Mouse (Mus musculus) neural tube, embryonic 15.5 days (tissue): ENCODE data around the gene Ears2. TPM values are rescaled to one million over a fixed set of nuclear protein-coding genes. Genes with fewer than 3 reads are reported as not detected.
A peak's percentile ranks its signal among the peaks of the same experiment; 100 is the strongest.

Source experiments
- ATAC-seq: fragments of 200-750 bp; cut with Nextera tagmentation; 2 replicates; pipeline ENCODE4 v1.8.0; 2017; ENCODE audit warnings: mild to moderate bottlenecking, moderate TSS enrichment, moderate library complexity; ENCODE audit not compliant: low FRiP score
- H3K27ac ChIP-seq: fragments of 300-500 bp; sonication (generic); replicated peaks from 2 replicates; pipeline ENCODE4 v1.5.1; 2015; ENCODE audit warnings: mild to moderate bottlenecking, inconsistent platforms
- H3K27me3 ChIP-seq: fragments of 300-500 bp; sonication (generic); replicated peaks from 2 replicates; pipeline ENCODE4 v1.6.1; 2015; ENCODE audit warnings: inconsistent platforms
- H3K36me3 ChIP-seq: fragments of 300-500 bp; sonication (generic); 2 replicates; pipeline ENCODE4 v1.6.1; 2015; ENCODE audit warnings: inconsistent platforms
- H3K4me1 ChIP-seq: fragments of 300-500 bp; sonication (generic); 2 replicates; pipeline ENCODE4 v1.6.1; 2015; ENCODE audit warnings: inconsistent platforms
- H3K4me2 ChIP-seq: fragments of 300-500 bp; sonication (generic); 2 replicates; pipeline ENCODE4 v1.6.1; 2015; ENCODE audit warnings: inconsistent platforms, mild to moderate bottlenecking, moderate library complexity
- H3K4me3 ChIP-seq: fragments of 300-500 bp; sonication (generic); replicated peaks from 2 replicates; pipeline ENCODE4 v1.5.1; 2015; ENCODE audit warnings: mild to moderate bottlenecking, inconsistent platforms
- H3K9ac ChIP-seq: fragments of 300-500 bp; sonication (generic); replicated peaks from 2 replicates; pipeline ENCODE4 v1.6.1; 2015; ENCODE audit warnings: mild to moderate bottlenecking, inconsistent platforms
- H3K9me3 ChIP-seq: fragments of 300-500 bp; sonication (generic); replicated peaks from 2 replicates; pipeline ENCODE4 v1.6.1; 2016; ENCODE audit warnings: inconsistent platforms
- WGBS: fragments of 180-500 bp; shearing (Covaris S2); methylation state at CpG from one replicate; pipeline ENCODE4 v1.1.7; 2015; ENCODE audit warnings: mixed read lengths; 5-methylcytosine and 5-hydroxymethylcytosine counted together
- polyA plus RNA-seq: library from polyadenylated mRNA; unstranded; fragments of >200 nt; fragmentation: Nextera tagmentation; extraction: Ambion mirVana; gene quantifications from 2 replicates; pipeline ENCODE4 v1.2.1, GENCODE M21; 2015

Ears2 gene
- polyA plus RNA-seq, 1 experiment from 2014 or later: 9.6 TPM

DNA sequence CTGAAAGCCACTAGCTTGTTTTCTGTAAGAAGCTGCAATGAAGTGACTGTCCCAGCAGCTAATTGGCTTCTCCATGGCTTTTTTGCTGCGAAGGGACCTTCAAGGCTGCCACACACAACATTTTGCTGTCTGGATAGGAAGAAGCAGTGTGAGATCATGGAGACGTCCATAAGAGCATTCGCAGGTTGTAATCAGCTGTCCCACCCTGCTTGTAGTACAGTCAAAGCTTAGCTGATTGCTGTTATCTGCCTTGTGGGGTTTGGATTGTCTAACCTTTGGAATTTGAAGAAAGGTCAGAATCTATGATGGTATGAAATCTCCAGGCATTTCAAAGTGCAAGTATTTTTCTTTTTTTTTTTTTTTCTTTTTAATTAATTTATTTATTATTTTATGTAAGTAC is 7.3 kb upstream of the Ears2 start:
- H3K9me3 ChIP-seq: no peaks in the 10 kb centered on the region
- ATAC-seq: no peak
- no peak overlapping the region for H3K4me2 ChIP-seq
- H3K27ac ChIP-seq: no peak overlapping the region
- no peak overlapping the region for H3K9ac ChIP-seq
- H3K36me3 ChIP-seq: peaks cover 83% of the 10 kb centered on the region
- no peaks in the 10 kb centered on the region for H3K27me3 ChIP-seq
- WGBS: 93% methylated on average over 3 of the region's 3 CpGs
- H3K4me1 ChIP-seq: peaks cover 10% of the 10 kb centered on the region
- H3K4me3 ChIP-seq: no peak overlapping the region

DNA sequence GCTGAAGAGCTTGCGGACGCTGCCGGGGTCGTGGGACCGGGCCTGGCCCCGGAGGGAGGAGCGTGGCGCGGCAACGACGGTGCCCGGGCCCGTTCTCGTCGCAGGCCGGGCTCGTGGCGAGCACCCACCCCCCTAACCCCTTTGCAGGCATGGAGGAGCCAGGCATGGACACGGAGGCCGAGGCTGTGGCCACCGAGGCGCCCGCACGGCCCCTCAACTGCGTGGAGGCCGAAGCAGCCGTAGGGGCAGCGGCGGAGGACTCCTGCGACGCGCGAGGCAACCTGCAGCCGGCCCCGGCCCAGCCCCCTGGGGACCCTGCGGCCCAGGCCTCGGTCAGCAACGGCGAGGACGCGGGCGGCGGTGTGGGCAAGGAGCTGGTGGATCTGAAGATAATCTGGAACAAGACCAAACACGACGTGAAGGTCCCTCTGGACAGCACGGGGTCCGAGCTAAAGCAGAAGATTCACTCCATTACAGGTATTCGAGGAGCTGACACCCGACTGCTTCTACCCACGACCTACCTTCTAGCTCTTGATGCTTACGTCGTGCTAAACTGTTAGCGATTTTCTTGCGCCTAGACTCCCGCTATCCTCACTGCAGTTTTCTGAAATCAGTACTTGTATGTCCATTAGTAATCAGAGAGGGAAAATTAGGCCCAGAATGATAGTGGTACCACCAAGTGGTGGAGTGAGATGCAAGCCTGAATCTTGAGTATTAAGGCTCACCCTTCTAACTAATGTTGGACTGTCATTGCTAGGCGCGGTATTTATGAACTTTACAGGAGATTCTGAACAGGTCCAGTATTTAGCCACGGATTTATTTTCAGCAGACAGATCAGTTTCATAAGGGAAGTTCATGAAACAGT is 686 bp upstream of the Ears2 start:
- H3K27me3 ChIP-seq: no peaks in the 10 kb centered on the region
- WGBS: 5% methylated on average over 55 of the region's 58 CpGs
- H3K4me3 ChIP-seq: peak overlapping the region; percentile 99
- ATAC-seq: peak; percentile 34
- H3K27ac ChIP-seq: peak overlapping the region; percentile 97
- peaks cover 26% of the 10 kb centered on the region for H3K36me3 ChIP-seq
- H3K9me3 ChIP-seq: no peaks in the 10 kb centered on the region
- peak overlapping the region; percentile 79 for H3K4me2 ChIP-seq
- peak overlapping the region; percentile 98 for H3K9ac ChIP-seq
- H3K4me1 ChIP-seq: peaks cover 38% of the 10 kb centered on the region

DNA sequence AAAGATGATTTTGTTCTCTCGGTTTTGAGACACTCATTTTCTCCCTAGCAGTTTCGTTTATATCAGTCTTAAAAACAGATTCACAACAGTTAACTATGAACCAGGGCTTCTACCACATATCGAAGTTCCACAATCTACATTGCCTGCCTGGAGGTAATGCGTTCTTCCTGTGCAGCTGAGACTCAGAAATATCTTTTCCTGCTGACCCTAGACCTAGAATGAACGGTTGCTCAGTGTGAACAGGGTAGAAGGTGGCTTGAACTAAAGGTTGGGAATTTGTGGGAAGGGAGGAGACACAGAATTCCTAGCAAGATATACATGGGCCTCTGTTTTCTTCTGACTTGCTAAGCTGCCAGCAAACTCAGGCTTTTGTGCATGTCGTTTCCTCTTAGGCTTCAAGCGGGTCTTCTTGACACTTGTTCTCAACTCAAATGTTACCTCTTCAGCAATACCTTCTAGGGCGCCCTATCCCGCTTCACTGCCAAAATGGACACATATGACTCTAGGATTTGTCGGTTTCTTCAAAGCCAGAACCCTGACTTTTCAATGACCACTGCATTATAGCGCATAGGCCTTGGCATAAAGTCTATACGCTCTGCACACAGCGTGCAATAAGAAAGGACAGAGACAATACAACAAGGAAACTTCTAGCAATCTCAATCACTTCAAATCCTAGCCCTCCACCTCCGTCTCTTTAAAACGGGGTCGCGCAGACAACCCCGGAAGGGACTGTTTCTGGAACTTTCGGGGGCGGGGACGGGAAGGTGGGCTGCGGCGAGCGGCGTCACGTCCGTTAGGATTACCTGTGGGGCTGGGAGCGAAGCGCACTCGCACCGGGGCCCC is 740 bp downstream of the Ears2 start:
- peak overlapping the region; percentile 97 for H3K27ac ChIP-seq
- H3K36me3 ChIP-seq: peaks cover 18% of the 10 kb centered on the region
- 21% methylated on average over 31 of the region's 31 CpGs for WGBS
- peak; percentile 80 for ATAC-seq
- H3K4me1 ChIP-seq: peaks cover 38% of the 10 kb centered on the region
- H3K9me3 ChIP-seq: no peaks in the 10 kb centered on the region
- peak overlapping the region; percentile 99 for H3K4me3 ChIP-seq
- H3K27me3 ChIP-seq: no peaks in the 10 kb centered on the region
- H3K4me2 ChIP-seq: peak overlapping the region; percentile 79
- H3K9ac ChIP-seq: peak overlapping the region; percentile 98

DNA sequence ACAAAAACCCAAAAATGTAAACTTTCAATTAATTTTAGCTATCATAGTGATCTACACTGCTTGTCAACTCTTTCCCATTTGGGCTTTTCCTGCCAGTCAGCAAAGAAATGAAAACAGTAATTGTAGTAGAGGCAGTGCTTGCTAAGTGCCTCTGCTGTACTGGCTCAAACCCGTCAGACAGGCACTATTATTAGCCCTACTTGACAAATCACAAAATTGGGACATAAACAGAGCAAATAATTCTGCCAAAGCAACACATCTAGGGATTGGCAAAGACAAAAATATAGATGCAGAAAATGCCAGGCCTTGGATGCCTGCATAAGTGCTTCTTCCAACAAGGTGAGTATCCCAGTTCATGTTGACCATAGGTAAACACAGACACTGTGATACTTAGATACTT is 1.4 kb downstream of the Ears2 start:
- H3K9ac ChIP-seq: no peak overlapping the region
- 87% methylated on average over 1 of the region's 1 CpGs for WGBS

DNA sequence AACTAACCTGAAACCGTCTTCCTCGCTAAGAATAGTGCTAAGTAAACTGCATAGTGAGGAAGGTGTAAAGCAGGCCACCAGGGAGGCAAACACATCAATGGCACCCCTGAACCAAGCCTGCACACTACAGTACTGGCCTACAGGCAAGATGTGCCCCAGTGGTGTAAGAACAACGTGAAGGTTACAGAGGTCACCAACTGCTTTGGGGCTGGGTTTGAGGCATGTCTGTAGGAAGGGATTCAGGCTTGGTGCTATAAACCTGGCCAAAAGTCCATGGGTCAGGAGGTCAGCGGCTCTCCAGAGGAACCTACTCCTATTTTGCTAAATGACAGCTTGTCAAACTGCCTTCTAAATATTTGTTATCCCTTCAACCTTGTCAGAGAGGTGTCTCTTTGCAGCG is 10.4 kb downstream of the Ears2 start:
- H3K36me3 ChIP-seq: peaks cover 38% of the 10 kb centered on the region
- 89% methylated on average over 5 of the region's 5 CpGs for WGBS

More for the DNA sequence above, 1.4 kb downstream of the Ears2 start:
- no peaks in the 10 kb centered on the region for H3K27me3 ChIP-seq
- ATAC-seq: no peak
- peaks cover 37% of the 10 kb centered on the region for H3K4me1 ChIP-seq
- no peaks in the 10 kb centered on the region for H3K9me3 ChIP-seq
- H3K36me3 ChIP-seq: peaks cover 17% of the 10 kb centered on the region
- no peak overlapping the region for H3K4me3 ChIP-seq
- H3K27ac ChIP-seq: no peak overlapping the region
- peak overlapping the region; percentile 79 for H3K4me2 ChIP-seq

DNA sequence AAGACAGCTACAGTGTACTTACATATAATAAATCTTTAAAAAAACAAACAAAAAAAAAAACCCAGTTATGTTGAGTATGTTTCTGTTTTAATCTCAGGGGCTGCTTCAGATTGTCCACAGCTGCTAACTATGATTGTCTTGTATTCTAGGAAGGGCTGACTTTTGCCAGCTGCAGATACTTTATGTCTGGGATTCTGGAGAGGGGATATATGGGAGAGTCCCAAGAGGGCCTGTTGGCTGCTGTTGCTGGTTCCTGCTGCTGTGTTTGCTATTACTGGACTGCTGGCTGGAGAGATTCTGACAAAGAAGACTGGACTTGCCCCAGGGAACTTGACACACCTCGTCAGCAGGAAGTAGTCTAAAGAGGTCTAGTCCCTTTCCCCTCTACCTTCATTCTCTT is 16.2 kb downstream of the Ears2 start:
- Histone ChIP-seq H3K9ac (no peak overlapping the region), H3K36me3 (peaks cover 50% of the 10 kb centered on the region), H3K9me3 (no peaks in the 10 kb centered on the region), H3K27me3 (no peaks in the 10 kb centered on the region), H3K4me3 (no peak overlapping the region), H3K27ac (no peak overlapping the region), H3K4me1 (no peaks in the 10 kb centered on the region), H3K4me2 (no peak overlapping the region)
- WGBS: 87% methylated on average over 1 of the region's 1 CpGs
- ATAC-seq: no peak

More for the DNA sequence above, 10.4 kb downstream of the Ears2 start:
- H3K4me1 ChIP-seq: no peaks in the 10 kb centered on the region
- no peak overlapping the region for H3K9ac ChIP-seq
- ATAC-seq: no peak
- no peak overlapping the region for H3K4me2 ChIP-seq
- no peak overlapping the region for H3K27ac ChIP-seq
- no peak overlapping the region for H3K4me3 ChIP-seq
- H3K27me3 ChIP-seq: no peaks in the 10 kb centered on the region
- H3K9me3 ChIP-seq: no peaks in the 10 kb centered on the region

DNA sequence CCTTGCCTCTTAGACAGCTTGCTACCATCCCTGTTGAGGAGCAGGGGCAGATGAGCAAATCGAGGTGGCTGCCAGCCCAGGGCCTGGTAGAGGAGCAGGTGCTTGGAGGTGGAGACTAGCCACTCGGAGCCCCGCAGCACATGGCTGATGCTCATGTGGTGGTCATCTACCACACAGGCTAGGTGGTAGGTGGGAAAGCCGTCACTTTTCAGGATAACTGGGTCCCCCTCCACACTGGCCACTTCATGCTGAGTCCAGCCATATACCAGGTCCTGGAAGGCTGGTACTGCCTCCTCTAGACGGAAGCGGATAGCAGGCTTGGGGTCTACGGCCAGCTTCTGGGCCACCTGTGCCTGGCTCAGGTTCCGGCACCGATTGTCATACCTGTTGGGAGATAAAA is 18.9 kb downstream of the Ears2 start:
- WGBS: 98% methylated on average over 9 of the region's 9 CpGs
- H3K4me1 ChIP-seq: no peaks in the 10 kb centered on the region
- no peaks in the 10 kb centered on the region for H3K27me3 ChIP-seq
- H3K9me3 ChIP-seq: no peaks in the 10 kb centered on the region
- H3K4me3 ChIP-seq: no peak overlapping the region
- no peak overlapping the region for H3K9ac ChIP-seq
- H3K27ac ChIP-seq: no peak overlapping the region
- peaks cover 50% of the 10 kb centered on the region for H3K36me3 ChIP-seq
- no peak overlapping the region for H3K4me2 ChIP-seq
- no peak for ATAC-seq

DNA sequence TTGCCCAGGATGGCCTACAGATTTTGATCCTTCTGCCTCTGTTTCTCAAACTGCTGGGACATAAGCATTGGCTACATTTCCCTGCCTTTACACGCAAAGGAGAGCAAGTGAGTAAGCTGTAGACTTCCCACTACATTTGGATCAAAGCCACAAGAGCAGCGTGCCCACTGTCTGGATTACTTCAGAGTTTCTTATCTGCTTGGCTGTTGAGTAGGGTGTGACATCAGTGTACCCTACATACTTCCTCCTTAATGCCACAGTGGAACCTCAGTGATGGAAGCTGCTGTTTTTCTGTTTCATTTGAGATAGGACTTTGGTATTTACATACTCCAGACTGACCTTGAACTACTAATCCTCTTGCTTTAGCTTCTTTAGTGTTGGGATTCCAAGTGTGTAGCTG is 20.2 kb downstream of the Ears2 start:
- Histone ChIP-seq H3K27ac (no peak overlapping the region), H3K4me1 (no peaks in the 10 kb centered on the region), H3K27me3 (no peaks in the 10 kb centered on the region), H3K36me3 (peaks cover 50% of the 10 kb centered on the region), H3K4me3 (no peak overlapping the region), H3K4me2 (no peak overlapping the region), H3K9ac (no peak overlapping the region), H3K9me3 (no peaks in the 10 kb centered on the region)
- 95% methylated on average over 2 of the region's 2 CpGs for WGBS
- ATAC-seq: no peak

DNA sequence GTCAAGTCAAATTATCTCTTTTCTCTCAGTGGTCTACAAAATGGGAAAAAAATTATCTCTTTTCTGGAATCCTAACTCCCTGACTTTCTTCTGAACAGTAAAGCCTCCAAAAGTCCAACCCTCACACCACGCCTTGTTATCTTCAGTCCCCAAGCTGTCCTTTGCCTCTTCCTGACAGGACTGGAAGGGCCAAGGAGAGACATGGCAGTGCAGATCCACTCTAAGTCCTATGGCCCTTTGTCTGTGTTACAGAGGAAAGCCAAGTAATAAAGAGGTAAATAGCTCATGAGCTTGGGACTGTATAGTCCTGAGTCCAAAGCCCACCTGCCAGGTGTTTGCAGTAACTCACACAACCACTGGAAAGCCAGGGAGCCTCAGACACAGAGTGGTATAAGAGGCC is 21.4 kb downstream of the Ears2 start:
- Histone ChIP-seq H3K9me3 (no peaks in the 10 kb centered on the region), H3K27me3 (no peaks in the 10 kb centered on the region), H3K27ac (no peak overlapping the region), H3K9ac (no peak overlapping the region), H3K36me3 (peaks cover 45% of the 10 kb centered on the region), H3K4me1 (no peaks in the 10 kb centered on the region), H3K4me2 (no peak overlapping the region), H3K4me3 (no peak overlapping the region)
- no peak for ATAC-seq
- 90% methylated on average over 1 of the region's 1 CpGs for whole genome bisulfite sequencing

DNA sequence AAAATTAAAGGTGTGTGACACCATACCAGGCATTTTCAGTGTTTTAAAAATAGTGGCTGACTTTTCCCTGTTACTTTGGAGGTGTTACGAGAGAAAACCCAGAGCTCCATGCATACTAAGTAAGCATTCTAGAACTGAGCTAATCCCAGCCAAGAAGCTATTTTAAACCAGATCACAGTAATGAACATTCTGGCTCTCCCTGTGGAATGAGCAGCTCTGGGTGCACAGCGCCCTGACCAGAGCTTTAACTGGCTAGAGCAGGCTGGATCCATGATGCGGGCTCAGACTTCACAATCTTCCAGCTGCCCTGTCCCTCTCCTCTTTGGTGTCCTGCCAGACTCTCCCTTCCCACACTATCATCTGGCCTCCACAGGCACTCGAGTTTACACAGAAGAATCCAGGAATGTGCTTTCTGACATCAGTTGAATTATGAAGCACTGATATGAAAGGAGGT is 21.9 kb downstream of the Ears2 start:
- Histone ChIP-seq H3K9ac (no peak overlapping the region), H3K27me3 (no peaks in the 10 kb centered on the region), H3K9me3 (no peaks in the 10 kb centered on the region), H3K36me3 (peaks cover 43% of the 10 kb centered on the region), H3K27ac (no peak overlapping the region), H3K4me1 (no peaks in the 10 kb centered on the region), H3K4me3 (no peak overlapping the region), H3K4me2 (no peak overlapping the region)
- 93% methylated on average over 4 of the region's 4 CpGs for WGBS
- no peak for ATAC-seq

DNA sequence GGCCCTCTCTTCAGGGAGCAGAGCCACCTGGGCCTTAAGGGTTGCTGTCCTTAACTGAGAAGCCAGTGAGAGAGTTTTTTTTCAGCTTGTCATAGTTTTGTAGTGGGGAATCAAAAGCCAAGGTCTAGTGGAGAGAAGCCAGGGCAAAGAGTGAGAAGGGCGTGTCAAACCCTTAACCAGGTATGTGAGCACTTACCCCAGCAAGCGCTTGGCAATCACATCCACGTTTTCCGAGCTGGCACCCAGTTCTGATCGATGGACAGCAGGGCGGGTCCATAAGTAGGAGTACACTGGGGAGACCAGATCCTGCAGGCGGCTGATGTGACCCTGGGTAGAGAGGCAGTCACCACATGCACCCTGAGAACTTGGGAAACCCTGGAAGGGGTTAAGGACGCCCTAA is 23.0 kb downstream of the Ears2 start:
- Histone ChIP-seq H3K9me3 (no peaks in the 10 kb centered on the region), H3K9ac (no peak overlapping the region), H3K27ac (no peak overlapping the region), H3K27me3 (no peaks in the 10 kb centered on the region), H3K4me2 (no peak overlapping the region), H3K4me3 (no peak overlapping the region), H3K4me1 (no peaks in the 10 kb centered on the region), H3K36me3 (peaks cover 47% of the 10 kb centered on the region)
- 88% methylated on average over 8 of the region's 8 CpGs for WGBS
- no peak for ATAC-seq

DNA sequence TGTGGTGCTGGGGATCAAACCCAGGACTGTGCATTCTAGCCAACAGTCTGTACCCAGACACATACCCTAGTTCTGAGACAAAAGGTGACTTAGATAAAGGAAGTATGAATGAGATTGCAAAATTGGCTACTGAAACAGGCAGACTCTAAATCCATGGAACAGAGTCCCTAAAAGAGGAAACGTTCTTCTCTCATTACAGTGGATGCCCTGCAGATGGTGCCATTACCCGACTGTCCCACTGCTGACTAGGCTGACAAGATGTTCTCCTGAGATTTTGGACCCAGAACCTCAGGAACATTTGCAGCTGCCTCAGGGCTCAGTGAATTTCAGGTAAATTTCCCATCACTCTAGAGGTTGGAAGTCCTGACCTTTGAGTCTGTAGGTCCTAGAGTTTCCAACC is 32.7 kb downstream of the Ears2 start:
- no peaks in the 10 kb centered on the region for H3K4me1 ChIP-seq
- no peak overlapping the region for H3K4me2 ChIP-seq
- 50% methylated on average over 2 of the region's 2 CpGs for WGBS
- peaks cover 11% of the 10 kb centered on the region for H3K36me3 ChIP-seq
- H3K9ac ChIP-seq: no peak overlapping the region
- no peak overlapping the region for H3K4me3 ChIP-seq
- H3K27me3 ChIP-seq: no peaks in the 10 kb centered on the region
- H3K27ac ChIP-seq: no peak overlapping the region
- no peak for ATAC-seq
- no peaks in the 10 kb centered on the region for H3K9me3 ChIP-seq
